Mouse (Mus musculus) testis, postnatal 10 days (tissue): ENCODE data around the gene Hnrnpll.

Experiments
- DNase-seq: peaks from one replicate; pipeline ENCODE4 v3.0.0; 2021; ENCODE audit warnings: low spot score

Gene Hnrnpll

GRCm38 (mm10) chr17:79999631-80000030 is 62.5 kb downstream of the Hnrnpll start:
- no peak for DNase-seq

- DNase-seq, result no peak
Observed at GRCm38 (mm10) chr17:79998986-79999385, 63.1 kb downstream of the Hnrnpll start.

- no peak for DNase-seq
Observed at GRCm38 (mm10) chr17:79995091-79995691, 66.9 kb downstream of the Hnrnpll start.

- DNase-seq, result no peak
Observed at GRCm38 (mm10) chr17:79992114-79992513, 70.0 kb downstream of the Hnrnpll start.

GRCm38 (mm10) chr17:79991166-79991958 is 70.8 kb downstream of the Hnrnpll start:
- no peak for DNase-seq

- no peak for DNase-seq
Observed at GRCm38 (mm10) chr17:79990161-79990560, 72.0 kb downstream of the Hnrnpll start.

GRCm38 (mm10) chr17:79984450-79984849 is 77.7 kb downstream of the Hnrnpll start:
- DNase-seq, result no peak

- DNase-seq, result no peak
Observed at GRCm38 (mm10) chr17:79982955-79983529, 79.1 kb downstream of the Hnrnpll start.

- no peak for DNase-seq
Observed at GRCm38 (mm10) chr17:79982548-79982947, 79.6 kb downstream of the Hnrnpll start.

GRCm38 (mm10) chr17:79981758-79982481 is 80.2 kb downstream of the Hnrnpll start:
- peak; percentile 60 for DNase-seq

GRCm38 (mm10) chr17:79981348-79981747 is 80.8 kb downstream of the Hnrnpll start:
- no peak for DNase-seq

- DNase-seq, result no peak
Observed at GRCm38 (mm10) chr17:79980421-79981120, 81.6 kb downstream of the Hnrnpll start.
